Mouse (Mus musculus): ENCODE results near the gene Zfp541. TPM values are rescaled to one million over a fixed set of nuclear protein-coding genes. Genes with fewer than 3 reads are reported as not detected.

The Zfp541 gene
- total RNA-seq, 2 experiments from 2014 or later = 0.31 TPM; not detected in 1

GRCm38 (mm10) chr7:16042850-16043775 lies 18.5 kb upstream of the Zfp541 start:
- ATAC-seq (replicated peaks; ENCODE audit: poor library complexity, severe bottlenecking) = no peak

GRCm38 (mm10) chr7:16043861-16044435 lies 17.7 kb upstream of the Zfp541 start:
- no peak for ATAC-seq (replicated peaks; ENCODE audit: poor library complexity, severe bottlenecking)

DNA sequence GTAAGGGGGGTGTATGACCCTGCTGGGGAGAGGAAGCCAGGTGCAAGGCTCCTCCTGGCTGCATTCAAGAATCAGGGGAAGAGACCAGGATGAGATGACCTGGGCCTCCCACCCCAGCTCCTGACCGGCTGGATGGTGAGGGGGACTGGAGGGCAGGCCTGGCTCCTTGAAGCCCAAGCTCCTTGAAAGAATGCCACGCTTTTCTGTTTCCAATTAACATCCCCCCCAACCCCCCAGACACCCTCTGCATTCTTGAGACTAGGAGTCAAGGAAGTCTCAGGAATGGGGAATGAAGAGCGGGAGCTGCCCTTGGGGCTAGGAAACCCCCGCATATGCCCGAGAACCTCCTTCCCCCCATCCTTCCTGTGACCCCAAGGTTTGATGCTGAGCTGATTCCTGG lies 17.1 kb upstream of the Zfp541 start:
- ATAC-seq (replicated peaks; ENCODE audit: poor library complexity, severe bottlenecking) = no peak

GRCm38 (mm10) chr7:16045538-16045937 lies 16.1 kb upstream of the Zfp541 start:
- no peak for ATAC-seq (replicated peaks; ENCODE audit: poor library complexity, severe bottlenecking)

DNA sequence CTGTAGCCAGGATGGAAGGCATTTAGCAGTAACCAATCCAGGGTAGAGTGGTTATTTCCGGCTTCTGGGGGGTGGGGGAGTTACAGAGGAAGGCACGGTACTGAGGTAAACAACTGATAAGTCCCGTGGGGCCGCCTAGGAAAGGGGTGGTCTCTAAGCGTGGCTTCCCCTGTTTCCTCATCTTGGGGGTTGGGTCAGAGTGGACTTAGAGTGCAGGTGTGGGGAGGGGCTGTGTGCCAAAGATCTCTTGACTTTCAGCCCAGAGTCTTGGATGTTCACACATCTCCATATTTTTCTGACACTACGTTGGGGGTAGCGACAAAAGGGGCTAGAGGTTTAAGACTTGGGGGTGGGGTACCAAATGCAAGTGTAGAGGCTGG lies 15.5 kb upstream of the Zfp541 start:
- ATAC-seq (replicated peaks; ENCODE audit: poor library complexity, severe bottlenecking) = peak; percentile 36

DNA sequence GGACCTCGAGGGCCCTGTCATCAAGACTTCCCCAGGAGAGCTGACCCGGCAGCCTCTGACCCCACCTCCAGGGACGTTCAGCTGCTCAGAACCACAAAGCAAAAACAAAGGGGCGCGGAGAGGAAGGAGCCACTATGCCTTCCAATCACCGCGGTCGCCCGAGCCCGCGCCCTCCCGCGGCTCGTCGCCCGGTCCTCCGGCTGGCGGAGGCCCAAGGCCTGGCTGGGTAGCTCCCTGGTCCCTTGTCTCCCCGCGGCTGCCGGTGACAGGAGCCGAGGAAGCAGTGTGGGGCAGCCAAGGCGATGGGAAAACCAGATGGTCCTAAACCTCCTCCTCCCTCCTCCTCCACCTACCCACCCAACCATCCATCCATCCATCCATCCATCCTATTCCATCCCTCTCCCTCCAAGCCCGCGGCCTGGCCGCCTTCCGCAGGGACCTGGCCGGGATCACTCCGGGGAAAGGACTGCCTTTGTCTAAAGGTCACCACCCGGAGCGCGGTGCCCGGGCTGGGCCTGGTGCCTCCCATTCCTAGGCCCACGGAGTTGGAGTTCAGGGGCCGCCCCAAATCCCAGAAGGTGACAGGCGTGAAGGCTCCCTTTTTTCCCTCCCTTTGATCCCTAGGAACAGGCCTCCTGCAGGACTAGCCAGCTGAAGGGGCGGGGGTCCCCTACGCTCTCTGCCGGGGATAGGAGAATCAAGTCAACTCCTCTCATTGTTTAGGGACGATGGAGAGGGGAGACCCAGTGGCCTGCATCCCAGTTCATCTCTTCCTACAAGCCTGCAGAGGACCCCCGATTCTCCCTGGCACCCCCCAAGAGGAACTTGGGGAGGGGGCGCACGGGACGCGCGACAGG lies 14.9 kb upstream of the Zfp541 start:
- ATAC-seq (replicated peaks; ENCODE audit: poor library complexity, severe bottlenecking) = peak; percentile 41

GRCm38 (mm10) chr7:16047338-16048146 lies 14.1 kb upstream of the Zfp541 start, which contains the start of gene Bicra:
TSS of gene Bicra (minus strand) at chr7:16047921.
- 0 out of 2 replicates have a peak, but pooled peaks have one; percentile 5 for ATAC-seq (replicated peaks; ENCODE audit: poor library complexity, severe bottlenecking)

DNA sequence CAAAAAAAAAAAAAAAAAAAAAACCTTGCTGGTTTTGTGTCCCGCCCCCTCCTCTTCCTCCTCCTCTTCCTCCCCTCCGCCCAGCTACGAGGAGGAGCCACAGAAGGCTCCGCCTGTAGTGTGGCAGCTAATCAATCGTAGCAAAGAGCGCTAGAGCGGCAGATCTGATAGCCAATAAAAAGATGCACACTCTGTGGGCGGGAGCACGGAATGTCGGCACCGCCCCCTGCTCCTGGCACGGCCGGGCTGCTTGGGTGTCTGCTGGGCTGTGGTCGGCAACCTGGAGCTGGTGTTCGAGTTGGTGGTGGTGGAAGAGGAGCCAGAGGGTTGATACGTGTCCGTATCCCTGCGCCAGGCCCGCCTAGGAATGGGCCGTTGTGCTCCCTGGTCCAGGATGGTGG lies 13.4 kb upstream of the Zfp541 start:
- ATAC-seq (replicated peaks; ENCODE audit: poor library complexity, severe bottlenecking) = peak; percentile 53

GRCm38 (mm10) chr7:16048675-16049575 lies 12.7 kb upstream of the Zfp541 start:
- no peak for ATAC-seq (replicated peaks; ENCODE audit: poor library complexity, severe bottlenecking)

DNA sequence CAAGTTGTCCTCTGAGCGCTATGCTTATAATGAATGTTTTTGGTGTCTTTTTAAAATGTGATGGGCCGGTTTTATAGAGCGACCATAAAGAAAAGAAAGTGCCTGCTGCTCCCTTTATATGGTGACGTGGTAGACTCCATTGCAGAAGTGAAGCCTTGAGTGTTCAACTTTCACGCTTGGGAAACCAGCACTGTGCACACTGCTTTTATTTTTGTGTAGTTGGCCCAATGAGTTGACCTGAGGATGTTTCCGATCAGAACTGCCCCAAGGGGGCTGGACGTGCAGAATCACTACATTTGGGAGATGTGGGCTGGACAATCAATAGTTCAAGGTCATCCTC lies 12.1 kb upstream of the Zfp541 start:
- ATAC-seq (replicated peaks; ENCODE audit: poor library complexity, severe bottlenecking) = no peak

- ATAC-seq (replicated peaks; ENCODE audit: poor library complexity, severe bottlenecking) = no peak
Measured at GRCm38 (mm10) chr7:16050600-16050999, 11.0 kb upstream of the Zfp541 start.

DNA sequence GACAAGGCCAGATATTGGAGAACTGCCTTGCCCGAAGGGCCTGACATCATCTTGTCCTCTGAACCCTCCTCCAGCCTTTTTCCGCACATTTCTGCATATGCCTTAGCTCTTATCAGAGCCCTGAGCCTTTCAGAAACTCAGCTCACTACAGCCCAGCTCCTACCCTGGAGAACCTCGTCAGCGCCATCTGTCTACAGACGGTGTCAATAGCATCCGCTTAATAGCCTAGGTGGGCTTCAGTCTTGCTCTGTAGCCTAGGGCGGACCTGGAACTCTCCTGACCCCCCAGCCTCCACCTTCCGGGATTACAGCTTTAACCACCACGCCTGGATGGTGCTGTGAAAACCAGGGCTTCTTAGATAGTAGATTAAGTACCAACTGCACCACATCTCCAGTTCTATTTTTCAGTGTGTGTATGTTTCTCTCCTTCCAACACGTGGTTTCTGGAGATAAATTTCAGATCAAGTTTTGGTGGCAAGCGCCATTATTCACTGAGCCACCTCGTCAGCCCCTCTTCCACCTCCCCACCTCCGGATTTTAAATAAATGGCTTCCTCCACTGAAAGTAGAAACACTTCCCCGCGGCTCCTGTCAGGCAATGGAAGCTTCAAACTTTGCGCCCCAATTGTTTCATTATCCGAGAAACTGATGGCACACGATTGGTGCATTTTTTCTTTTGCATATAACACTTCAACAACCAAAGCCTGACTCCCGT lies 9.6 kb upstream of the Zfp541 start:
- ATAC-seq (replicated peaks; ENCODE audit: poor library complexity, severe bottlenecking) = peak; percentile 27

DNA sequence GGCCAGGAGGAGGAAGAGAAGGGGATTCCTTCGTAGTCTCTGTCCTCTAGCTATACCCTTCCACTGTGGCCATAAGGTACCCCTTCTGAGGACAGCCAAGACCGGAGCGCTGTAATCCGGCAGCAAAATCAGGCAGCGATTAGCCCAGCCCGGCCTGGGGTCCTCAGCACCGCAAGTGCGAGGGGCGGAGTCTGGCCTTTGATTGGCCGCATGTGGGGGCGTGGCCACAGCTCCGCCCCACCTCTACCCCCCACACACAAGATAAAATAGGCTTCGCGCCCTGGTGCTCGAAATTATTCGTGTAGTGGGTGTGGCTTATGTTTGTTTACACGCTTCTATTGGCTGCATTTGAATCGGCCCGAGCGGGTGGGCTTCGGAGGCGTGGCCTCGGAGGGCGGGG lies 8.9 kb upstream of the Zfp541 start:
- ATAC-seq (replicated peaks; ENCODE audit: poor library complexity, severe bottlenecking) = peak; percentile 56

DNA sequence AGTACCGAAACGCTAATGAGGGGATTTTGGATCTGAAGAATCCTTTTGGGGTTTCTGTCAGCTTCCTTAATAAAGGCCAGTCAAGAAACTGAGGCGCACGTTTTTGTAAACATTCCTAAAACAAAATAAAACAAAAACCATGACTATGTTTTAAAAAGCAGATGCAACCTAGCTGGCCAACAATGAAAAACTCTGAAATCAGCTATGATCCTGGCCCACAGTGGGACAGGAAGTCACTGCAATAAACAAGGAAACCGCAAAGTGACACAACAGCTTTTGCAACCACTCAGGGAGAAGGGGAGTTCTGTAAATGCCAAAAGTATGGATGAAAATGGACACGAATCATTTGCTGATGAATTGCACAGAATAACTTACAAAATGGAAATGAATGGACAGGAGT lies 8.5 kb upstream of the Zfp541 start:
- peak; percentile 34 for ATAC-seq (replicated peaks; ENCODE audit: poor library complexity, severe bottlenecking)

- ATAC-seq (replicated peaks; ENCODE audit: poor library complexity, severe bottlenecking) = no peak
Measured at GRCm38 (mm10) chr7:16054966-16055365, 6.6 kb upstream of the Zfp541 start.

DNA sequence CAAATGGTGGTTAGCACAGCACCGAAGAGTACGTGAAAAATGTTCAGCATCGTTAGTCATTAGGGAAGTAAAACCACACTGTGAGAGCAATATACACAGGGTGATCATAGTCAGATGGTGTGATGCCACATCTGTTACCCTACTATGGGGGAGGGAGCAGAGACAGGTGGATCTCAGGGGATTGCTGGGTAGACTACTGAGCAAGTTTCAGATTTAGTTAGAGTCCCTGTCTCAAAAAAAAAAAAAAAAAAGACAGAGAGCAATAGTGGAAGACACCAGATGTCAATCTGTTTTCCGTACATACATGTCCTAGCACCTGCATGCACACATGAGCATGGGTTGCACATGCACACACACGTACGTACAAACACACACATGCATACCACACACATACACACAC lies 5.9 kb upstream of the Zfp541 start:
- peak; percentile 17 for ATAC-seq (replicated peaks; ENCODE audit: poor library complexity, severe bottlenecking)

GRCm38 (mm10) chr7:16056459-16057135 lies 5.0 kb upstream of the Zfp541 start:
- no peak for ATAC-seq (replicated peaks; ENCODE audit: poor library complexity, severe bottlenecking)

GRCm38 (mm10) chr7:16057136-16057534 lies 4.5 kb upstream of the Zfp541 start:
- peak; percentile 17 for ATAC-seq (replicated peaks; ENCODE audit: poor library complexity, severe bottlenecking)
